Mouse (Mus musculus) heart, embryonic 15.5 days (tissue): ENCODE results near the gene Chek2. TPM values are rescaled to one million over a fixed set of nuclear protein-coding genes. Genes with fewer than 3 reads are reported as not detected.
"Not testable (repeated sequence)": the region's sequence is repeated elsewhere in the genome, so short reads cannot be mapped to it uniquely, and the experiment has no call there.

Experiments used
- ATAC-seq: fragments of 200-750 bp; cut with Nextera tagmentation; replicated peaks from 2 replicates; pipeline ENCODE4 v1.8.0; 2017; ENCODE audit warnings: low read depth, moderate TSS enrichment; ENCODE audit not compliant: insufficient number of reproducible peaks, insufficient read depth, low FRiP score
- H3K27ac ChIP-seq: fragments of 300-500 bp; sonication (generic); 2 replicates; pipeline ENCODE4 v1.5.1; 2015; ENCODE audit warnings: mild to moderate bottlenecking, inconsistent platforms
- H3K27me3 ChIP-seq: fragments of 300-500 bp; sonication (generic); 2 replicates; pipeline ENCODE4 v1.6.1; 2015; ENCODE audit warnings: inconsistent platforms
- H3K36me3 ChIP-seq: fragments of 300-500 bp; sonication (generic); 2 replicates; pipeline ENCODE4 v1.6.1; 2015; ENCODE audit warnings: mild to moderate bottlenecking, inconsistent platforms
- H3K4me1 ChIP-seq: fragments of 300-500 bp; sonication (generic); replicated peaks from 2 replicates; pipeline ENCODE4 v1.6.1; 2015; ENCODE audit warnings: inconsistent platforms
- H3K4me2 ChIP-seq: fragments of 300-500 bp; sonication (generic); 2 replicates; pipeline ENCODE4 v1.6.1; 2015; ENCODE audit warnings: inconsistent platforms, mild to moderate bottlenecking, moderate library complexity
- H3K4me3 ChIP-seq: fragments of 300-500 bp; sonication (generic); 2 replicates; pipeline ENCODE4 v1.5.1; 2015; ENCODE audit warnings: mild to moderate bottlenecking, inconsistent platforms
- H3K9ac ChIP-seq: fragments of 300-500 bp; sonication (generic); 2 replicates; pipeline ENCODE4 v1.6.1; 2015; ENCODE audit warnings: mild to moderate bottlenecking, inconsistent platforms
- H3K9me3 ChIP-seq: fragments of 300-500 bp; sonication (generic); replicated peaks from 2 replicates; pipeline ENCODE4 v1.6.1; 2016; ENCODE audit warnings: inconsistent platforms
- WGBS: fragments of 180-500 bp; shearing (Covaris S2); methylation state at CpG from one replicate; pipeline ENCODE4 v1.1.7; 2015; ENCODE audit warnings: mixed read lengths; 5-methylcytosine and 5-hydroxymethylcytosine counted together
- polyA plus RNA-seq: library from polyadenylated mRNA; unstranded; fragments of >200 nt; fragmentation: Nextera tagmentation; extraction: Ambion mirVana; gene quantifications from 2 replicates; pipeline ENCODE4 v1.2.1, GENCODE M21; 2015

The Chek2 gene
- polyA plus RNA-seq, 1 experiment from 2014 or later: 12.9 TPM

- H3K4me2 ChIP-seq, H3K36me3 ChIP-seq, H3K9me3 ChIP-seq, H3K27ac ChIP-seq, ATAC-seq, H3K27me3 ChIP-seq, H3K4me3 ChIP-seq, H3K9ac ChIP-seq: not testable (repeated sequence)
- H3K4me1 ChIP-seq: peaks cover 18% of the 10 kb centered on the region
- WGBS: 98% methylated on average over 1 of the region's 1 CpGs
These were observed 38.7 kb downstream of the Chek2 start for GRCm38 (mm10) chr5:110878526-110878925.

GRCm38 (mm10) chr5:110879042-110879441, 39.3 kb downstream of the Chek2 start:
- no peaks in the 10 kb centered on the region for H3K9me3 ChIP-seq
- ATAC-seq: no peak
- H3K9ac ChIP-seq: peak overlapping the region; percentile 93
- peak overlapping the region; percentile 77; the same call in 1 of the 2 replicates for H3K27ac ChIP-seq
- H3K4me2 ChIP-seq: peak overlapping the region; percentile 97
- 62% methylated on average over 7 of the region's 7 CpGs for WGBS
- peaks cover 18% of the 10 kb centered on the region for H3K4me1 ChIP-seq
- no peaks in the 10 kb centered on the region for H3K27me3 ChIP-seq
- peak overlapping the region; percentile 96 for H3K4me3 ChIP-seq
- H3K36me3 ChIP-seq: no peaks in the 10 kb centered on the region

GRCm38 (mm10) chr5:110879584-110880374, 40.0 kb downstream of the Chek2 start, which contains the start of gene Ttc28:
TSS of gene Ttc28 (plus strand) at chr5:110879803.
- no peaks in the 10 kb centered on the region for H3K27me3 ChIP-seq
- H3K4me1 ChIP-seq: peaks cover 17% of the 10 kb centered on the region
- no peaks in the 10 kb centered on the region for H3K36me3 ChIP-seq
- H3K4me2 ChIP-seq: peak within 1 kb of the TSS; percentile 97
- peak within 1 kb of the TSS; percentile 93 for H3K9ac ChIP-seq
- under 1% methylated on average over 90 of the region's 101 CpGs for WGBS
- H3K4me3 ChIP-seq: peak within 1 kb of the TSS; percentile 96
- H3K27ac ChIP-seq: peak within 1 kb of the TSS; percentile 77
- H3K9me3 ChIP-seq: no peaks in the 10 kb centered on the region
- peak; percentile 93 for ATAC-seq

- Histone ChIP-seq H3K9ac (no peak overlapping the region), H3K27ac (no peak overlapping the region), H3K27me3 (no peaks in the 10 kb centered on the region), H3K9me3 (no peaks in the 10 kb centered on the region), H3K4me2 (no peak overlapping the region), H3K4me3 (no peak overlapping the region), H3K4me1 (no peaks in the 10 kb centered on the region), H3K36me3 (peaks cover 9% of the 10 kb centered on the region)
- WGBS: 78% methylated on average over 4 of the region's 4 CpGs
- no peak for ATAC-seq
These were observed 48.8 kb downstream of the Chek2 start for GRCm38 (mm10) chr5:110888596-110888995.

- H3K4me1 ChIP-seq: no peaks in the 10 kb centered on the region
- H3K4me3 ChIP-seq: no peak overlapping the region
- no peak for ATAC-seq
- WGBS: 70% methylated on average over 1 of the region's 1 CpGs
- no peak overlapping the region for H3K27ac ChIP-seq
- no peaks in the 10 kb centered on the region for H3K9me3 ChIP-seq
- peaks cover 22% of the 10 kb centered on the region for H3K36me3 ChIP-seq
- no peak overlapping the region for H3K4me2 ChIP-seq
- no peak overlapping the region for H3K9ac ChIP-seq
- no peaks in the 10 kb centered on the region for H3K27me3 ChIP-seq
These were observed 50.2 kb downstream of the Chek2 start for GRCm38 (mm10) chr5:110889945-110890344.

- H3K4me1 ChIP-seq: no peaks in the 10 kb centered on the region
- 82% methylated on average over 3 of the region's 3 CpGs for WGBS
- H3K4me2 ChIP-seq: no peak overlapping the region
- no peak overlapping the region for H3K9ac ChIP-seq
- H3K4me3 ChIP-seq: no peak overlapping the region
- no peaks in the 10 kb centered on the region for H3K9me3 ChIP-seq
- H3K36me3 ChIP-seq: peaks cover 27% of the 10 kb centered on the region
- H3K27ac ChIP-seq: no peak overlapping the region
- ATAC-seq: no peak
- no peaks in the 10 kb centered on the region for H3K27me3 ChIP-seq
These were observed 50.8 kb downstream of the Chek2 start for GRCm38 (mm10) chr5:110890561-110890960.

GRCm38 (mm10) chr5:110897114-110897788, 57.5 kb downstream of the Chek2 start:
- Histone ChIP-seq H3K4me2 (no peak overlapping the region), H3K27ac (no peak overlapping the region), H3K36me3 (peaks cover 27% of the 10 kb centered on the region), H3K27me3 (no peaks in the 10 kb centered on the region), H3K9me3 (no peaks in the 10 kb centered on the region), H3K4me1 (no peaks in the 10 kb centered on the region), H3K4me3 (no peak overlapping the region), H3K9ac (no peak overlapping the region)
- WGBS: 53% methylated on average over 7 of the region's 7 CpGs
- ATAC-seq: no peak

GRCm38 (mm10) chr5:110898169-110898568, 58.4 kb downstream of the Chek2 start:
- Histone ChIP-seq H3K4me3 (no peak overlapping the region), H3K9ac (no peak overlapping the region), H3K4me1 (no peaks in the 10 kb centered on the region), H3K9me3 (no peaks in the 10 kb centered on the region), H3K36me3 (peaks cover 23% of the 10 kb centered on the region), H3K27me3 (no peaks in the 10 kb centered on the region), H3K4me2 (no peak overlapping the region), H3K27ac (no peak overlapping the region)
- ATAC-seq: no peak
- WGBS: 76% methylated on average over 7 of the region's 7 CpGs

- ATAC-seq: no peak
- Histone ChIP-seq H3K9me3 (no peaks in the 10 kb centered on the region), H3K4me3 (no peak overlapping the region), H3K4me1 (no peaks in the 10 kb centered on the region), H3K9ac (no peak overlapping the region), H3K27ac (no peak overlapping the region), H3K4me2 (no peak overlapping the region), H3K36me3 (peaks cover 17% of the 10 kb centered on the region), H3K27me3 (no peaks in the 10 kb centered on the region)
- 84% methylated on average over 4 of the region's 4 CpGs for WGBS
These were observed 59.0 kb downstream of the Chek2 start for GRCm38 (mm10) chr5:110898785-110899184.

GRCm38 (mm10) chr5:110900331-110900730, 60.6 kb downstream of the Chek2 start:
- ATAC-seq: no peak
- H3K4me2 ChIP-seq: no peak overlapping the region
- no peak overlapping the region for H3K9ac ChIP-seq
- no peak overlapping the region for H3K27ac ChIP-seq
- no peaks in the 10 kb centered on the region for H3K27me3 ChIP-seq
- no peaks in the 10 kb centered on the region for H3K9me3 ChIP-seq
- peaks cover 1% of the 10 kb centered on the region; the same call in 1 of the 2 replicates for H3K36me3 ChIP-seq
- no peak overlapping the region for H3K4me3 ChIP-seq
- no peaks in the 10 kb centered on the region for H3K4me1 ChIP-seq

GRCm38 (mm10) chr5:110906708-110907107, 66.9 kb downstream of the Chek2 start:
- Histone ChIP-seq H3K4me3 (no peak overlapping the region), H3K9me3 (no peaks in the 10 kb centered on the region), H3K4me1 (peaks cover 10% of the 10 kb centered on the region; the same call in 1 of the 2 replicates), H3K9ac (no peak overlapping the region), H3K4me2 (no peak overlapping the region), H3K27me3 (no peaks in the 10 kb centered on the region), H3K36me3 (0 out of 2 replicates have a peak, but pooled peaks cover 3% of the 10 kb centered on the region), H3K27ac (no peak overlapping the region)
- ATAC-seq: no peak
- 96% methylated on average over 1 of the region's 1 CpGs for WGBS
